Mouse (Mus musculus): ENCODE measurements around the gene Dner. TPM values are rescaled to one million over a fixed set of nuclear protein-coding genes. Genes with fewer than 3 reads are reported as not detected.

The Dner gene
- polyA plus RNA-seq, 1 experiment from 2014 or later, result 28.5 TPM

Small RNA genes lying within 50 kb of the gene (microRNA-seq; reads per million reads assigned to microRNA genes)
- 63.1 reads per million, percentile 30 among the genes with 10 or more reads in this experiment for gene Mir5126 (ENCODE audit: insufficient number of aligned reads)

Other genes starting within 250 kb of the Dner start
- gene Fbxo36, start 143.6 kb upstream of the Dner start, polyA plus RNA-seq (2014; fragmentation: Nextera tagmentation; extraction: Ambion mirVana), result 10.3 and 11.8 TPM in 2 replicates
- 85.4 and 98.9 TPM in 2 replicates for gene Trip12, start 144.3 kb upstream of the Dner start, polyA plus RNA-seq (2014; fragmentation: Nextera tagmentation; extraction: Ambion mirVana)
- gene Slc16a14, start 238.9 kb upstream of the Dner start, polyA plus RNA-seq (2014; fragmentation: Nextera tagmentation; extraction: Ambion mirVana), result 3.0 and 4.5 TPM in 2 replicates

All from forebrain, embryonic 11.5 days (tissue).